Mouse (Mus musculus): ENCODE measurements around the gene Nlrp6. TPM values are rescaled to one million over a fixed set of nuclear protein-coding genes. Genes with fewer than 3 reads are reported as not detected.

Nlrp6 gene
- 0.08 TPM in 1 of 2 replicates, not detected in the other for polyA plus RNA-seq (2014; fragmentation: Nextera tagmentation; extraction: Ambion mirVana)

- Histone ChIP-seq H3K4me3 (ENCODE audit: low read depth, low read length) (no peak within 1 kb of the TSS), H3K4me1 (ENCODE audit: insufficient read depth) (no peaks in the 10 kb centered on the region), H3K36me3 (ENCODE audit: insufficient read depth) (no peaks in the 10 kb centered on the region), H3K9ac (no peak within 1 kb of the TSS), H3K27me3 (ENCODE audit: insufficient read depth, low read length) (peaks cover 55% of the 10 kb centered on the region), H3K27ac (ENCODE audit: low read depth) (no peak within 1 kb of the TSS), H3K9me3 (ENCODE audit: low read depth, low read length) (no peaks in the 10 kb centered on the region), H3K4me2 (no peak within 1 kb of the TSS)
- ATAC-seq (ENCODE audit: insufficient read depth) (no peak), DNase-seq (no peak)
- 62% methylated on average over 8 of the region's 8 CpGs for WGBS
- no peak for TF ChIP-seq CTCF (IDR thresholded peaks at IDR 0.05; ENCODE audit: low read depth)
These were observed at the start of gene Nlrp6 for GRCm38 (mm10) chr7:140920418-140921029. TSS of gene Nlrp6 (plus strand) at chr7:140920902.

GRCm38 (mm10) chr7:140874224-140874623 is 46.5 kb upstream of the Nlrp6 start:
- DNase-seq (no peak), ATAC-seq (ENCODE audit: insufficient read depth) (no peak)
- no peak overlapping the region for H3K4me2 ChIP-seq
- H3K27ac ChIP-seq (ENCODE audit: low read depth): no peak overlapping the region
- H3K4me3 ChIP-seq (ENCODE audit: low read depth, low read length): no peak overlapping the region
- no peaks in the 10 kb centered on the region for H3K4me1 ChIP-seq (ENCODE audit: insufficient read depth)
- H3K27me3 ChIP-seq (ENCODE audit: insufficient read depth, low read length): no peaks in the 10 kb centered on the region
- no peak overlapping the region for H3K9ac ChIP-seq
- WGBS: 88% methylated on average over 4 of the region's 4 CpGs
- peaks cover 23% of the 10 kb centered on the region; the same call in 1 of the 2 replicates for H3K36me3 ChIP-seq (ENCODE audit: insufficient read depth)
- H3K9me3 ChIP-seq (ENCODE audit: low read depth, low read length): no peaks in the 10 kb centered on the region
- no peak for TF ChIP-seq CTCF (IDR thresholded peaks at IDR 0.05; ENCODE audit: low read depth)

- Histone ChIP-seq H3K4me1 (ENCODE audit: insufficient read depth) (no peaks in the 10 kb centered on the region), H3K27me3 (ENCODE audit: insufficient read depth, low read length) (no peaks in the 10 kb centered on the region), H3K36me3 (ENCODE audit: insufficient read depth) (peaks cover 23% of the 10 kb centered on the region; the same call in 1 of the 2 replicates), H3K4me3 (ENCODE audit: low read depth, low read length) (no peak overlapping the region), H3K9me3 (ENCODE audit: low read depth, low read length) (no peaks in the 10 kb centered on the region), H3K27ac (ENCODE audit: low read depth) (no peak overlapping the region), H3K4me2 (no peak overlapping the region), H3K9ac (no peak overlapping the region)
- no peak for ATAC-seq (ENCODE audit: insufficient read depth)
- no peak for DNase-seq
- 81% methylated on average over 6 of the region's 6 CpGs for WGBS
- no peak for TF ChIP-seq CTCF (IDR thresholded peaks at IDR 0.05; ENCODE audit: low read depth)
These were observed 43.3 kb upstream of the Nlrp6 start for GRCm38 (mm10) chr7:140877364-140877763.

- Histone ChIP-seq H3K36me3 (ENCODE audit: insufficient read depth) (peaks cover 26% of the 10 kb centered on the region; the same call in 1 of the 2 replicates), H3K9ac (no peak overlapping the region), H3K9me3 (ENCODE audit: low read depth, low read length) (no peaks in the 10 kb centered on the region), H3K4me3 (ENCODE audit: low read depth, low read length) (no peak overlapping the region), H3K4me2 (no peak overlapping the region), H3K27me3 (ENCODE audit: insufficient read depth, low read length) (no peaks in the 10 kb centered on the region), H3K27ac (ENCODE audit: low read depth) (no peak overlapping the region), H3K4me1 (ENCODE audit: insufficient read depth) (peaks cover 4% of the 10 kb centered on the region; the same call in 1 of the 2 replicates)
- no peak for TF ChIP-seq CTCF (IDR thresholded peaks at IDR 0.05; ENCODE audit: low read depth)
- DNase-seq: no peak
- 85% methylated on average over 7 of the region's 7 CpGs for WGBS
- ATAC-seq (ENCODE audit: insufficient read depth): no peak
These were observed 41.3 kb upstream of the Nlrp6 start for GRCm38 (mm10) chr7:140879355-140879754.

GRCm38 (mm10) chr7:140880419-140880818 is 40.3 kb upstream of the Nlrp6 start:
- DNase-seq (no peak), ATAC-seq (ENCODE audit: insufficient read depth) (no peak)
- no peaks in the 10 kb centered on the region for H3K9me3 ChIP-seq (ENCODE audit: low read depth, low read length)
- 78% methylated on average over 3 of the region's 3 CpGs for WGBS
- peaks cover 22% of the 10 kb centered on the region; the same call in 1 of the 2 replicates for H3K36me3 ChIP-seq (ENCODE audit: insufficient read depth)
- H3K4me2 ChIP-seq: peak overlapping the region; percentile 87
- peaks cover 4% of the 10 kb centered on the region; the same call in 1 of the 2 replicates for H3K4me1 ChIP-seq (ENCODE audit: insufficient read depth)
- no peak overlapping the region for H3K27ac ChIP-seq (ENCODE audit: low read depth)
- H3K27me3 ChIP-seq (ENCODE audit: insufficient read depth, low read length): no peaks in the 10 kb centered on the region
- H3K9ac ChIP-seq: no peak overlapping the region
- TF ChIP-seq CTCF (IDR thresholded peaks at IDR 0.05; ENCODE audit: low read depth): no peak
- no peak overlapping the region for H3K4me3 ChIP-seq (ENCODE audit: low read depth, low read length)

- DNase-seq (no peak), ATAC-seq (ENCODE audit: insufficient read depth) (no peak)
- H3K9me3 ChIP-seq (ENCODE audit: low read depth, low read length): no peaks in the 10 kb centered on the region
- H3K9ac ChIP-seq: peak overlapping the region; percentile 79
- H3K4me1 ChIP-seq (ENCODE audit: insufficient read depth): peaks cover 4% of the 10 kb centered on the region; the same call in 1 of the 2 replicates
- peak overlapping the region; percentile 87 for H3K4me2 ChIP-seq
- H3K27me3 ChIP-seq (ENCODE audit: insufficient read depth, low read length): no peaks in the 10 kb centered on the region
- no peak for TF ChIP-seq CTCF (IDR thresholded peaks at IDR 0.05; ENCODE audit: low read depth)
- H3K4me3 ChIP-seq (ENCODE audit: low read depth, low read length): peak overlapping the region; percentile 89
- H3K27ac ChIP-seq (ENCODE audit: low read depth): 0 out of 2 replicates have a peak overlapping the region, but pooled peaks have one; percentile 88
- WGBS: 13% methylated on average over 8 of the region's 8 CpGs
- H3K36me3 ChIP-seq (ENCODE audit: insufficient read depth): peaks cover 26% of the 10 kb centered on the region; the same call in 1 of the 2 replicates
These were observed 39.7 kb upstream of the Nlrp6 start for GRCm38 (mm10) chr7:140880865-140881515.
